Mouse (Mus musculus) frontal cortex, adult (tissue): Measurements from ENCODE around the gene Prl.
"Not testable (repeated sequence)": the region's sequence is repeated elsewhere in the genome, so short reads cannot be mapped to it uniquely, and the experiment has no call there.

Experiments
- ATAC-seq: cut with Nextera tagmentation; 2 replicates; pipeline ENCODE4 v1.9.2; 2017; ENCODE audit warnings: mild to moderate bottlenecking, moderate library complexity, mixed read lengths; ENCODE audit not compliant: low TSS enrichment

The Prl gene

DNA sequence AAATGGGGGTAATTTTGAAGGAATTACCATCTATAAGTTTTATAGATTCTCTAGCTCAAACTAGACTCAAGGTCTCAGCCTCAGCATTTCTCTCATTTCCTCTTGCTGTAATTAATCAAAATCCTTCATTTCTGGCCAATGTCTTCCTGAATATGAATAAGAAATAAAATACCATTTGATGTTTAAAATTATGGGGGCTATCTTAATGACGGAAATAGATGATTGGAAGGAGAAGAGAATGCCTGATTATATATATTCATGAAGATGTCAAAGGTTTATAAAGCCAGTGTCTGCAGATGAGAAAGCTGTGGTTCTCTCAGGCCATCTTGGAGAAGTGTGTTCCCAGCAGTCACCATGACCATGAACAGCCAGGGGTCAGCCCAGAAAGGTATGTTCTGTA, at the start of gene Prl:
Gene Prl (plus strand): TSS at position 301 of the 400 bp plus-strand sequence.
- ATAC-seq, result no peak

DNA sequence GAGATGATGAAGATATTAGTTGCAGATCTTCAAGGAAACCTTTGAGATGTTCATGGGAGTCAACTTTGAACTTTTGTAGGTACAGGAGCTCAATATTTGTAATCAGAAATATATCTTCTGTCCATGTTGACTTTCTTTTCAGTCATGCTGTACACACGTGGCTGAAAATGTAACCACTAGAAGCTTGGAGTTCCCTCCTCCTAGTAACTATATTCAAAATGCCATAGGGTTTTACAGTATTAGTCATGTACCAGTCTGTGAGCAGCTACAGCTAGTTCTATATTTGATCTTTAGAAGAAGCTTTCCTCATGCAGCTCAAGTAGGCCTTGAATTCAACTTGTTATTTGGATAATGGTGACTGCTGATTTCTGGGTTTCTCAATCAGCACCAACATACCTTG, 30.8 kb upstream of the Prl start:
- ATAC-seq, result no peak

DNA sequence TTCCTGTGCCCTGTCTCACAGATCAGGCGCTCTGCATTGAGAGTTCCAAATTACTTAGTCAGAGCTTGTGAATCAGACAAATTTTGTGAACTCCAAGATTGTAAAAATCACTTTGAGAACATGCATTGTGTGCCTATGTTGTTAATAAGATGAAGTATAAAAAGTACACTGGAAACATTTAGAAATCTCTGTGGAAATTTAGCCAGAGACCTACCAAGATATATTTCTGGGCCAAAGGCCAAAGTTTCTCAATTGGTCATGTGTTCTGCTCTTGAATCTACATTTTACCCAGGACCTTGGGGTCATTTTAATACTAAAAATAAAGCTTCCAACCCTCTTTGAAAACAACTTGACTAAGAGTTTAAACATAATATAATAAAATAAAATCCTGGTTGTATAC, 30.0 kb upstream of the Prl start:
- no peak for ATAC-seq

DNA sequence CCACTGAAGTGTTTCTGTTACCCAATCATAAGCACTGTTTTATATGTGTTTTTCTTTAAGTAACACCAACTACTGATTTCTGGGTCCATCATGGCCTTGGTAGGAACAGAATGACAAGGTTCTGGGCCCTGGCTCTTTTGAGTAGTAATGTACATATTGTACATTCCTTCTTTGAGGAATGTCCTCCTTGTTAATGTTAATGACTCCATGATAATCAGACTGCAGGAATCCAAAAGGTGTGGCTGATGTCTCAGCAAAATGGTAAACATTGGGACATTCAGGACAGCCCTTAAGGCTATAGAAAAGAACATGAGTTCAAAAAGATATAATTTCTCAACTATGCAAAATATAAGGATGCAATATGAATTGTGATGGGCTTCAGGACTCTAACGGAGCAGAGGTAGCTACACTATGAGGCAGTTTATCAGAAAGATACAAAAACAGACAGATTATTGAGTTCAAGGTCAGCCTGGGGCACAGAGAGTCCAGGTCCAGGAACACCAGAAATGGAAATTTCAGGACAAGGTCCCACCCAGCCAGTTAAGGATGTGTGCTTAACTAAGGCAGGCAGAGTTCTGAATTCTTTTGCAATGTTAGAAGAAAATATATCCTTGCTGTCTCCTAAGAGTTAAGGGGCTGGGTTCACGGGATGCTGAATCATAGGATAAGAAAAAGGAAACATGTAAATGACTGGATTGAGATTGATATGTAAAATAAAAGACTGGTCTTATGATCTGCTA, 28.7 kb upstream of the Prl start:
- ATAC-seq, result no peak

DNA sequence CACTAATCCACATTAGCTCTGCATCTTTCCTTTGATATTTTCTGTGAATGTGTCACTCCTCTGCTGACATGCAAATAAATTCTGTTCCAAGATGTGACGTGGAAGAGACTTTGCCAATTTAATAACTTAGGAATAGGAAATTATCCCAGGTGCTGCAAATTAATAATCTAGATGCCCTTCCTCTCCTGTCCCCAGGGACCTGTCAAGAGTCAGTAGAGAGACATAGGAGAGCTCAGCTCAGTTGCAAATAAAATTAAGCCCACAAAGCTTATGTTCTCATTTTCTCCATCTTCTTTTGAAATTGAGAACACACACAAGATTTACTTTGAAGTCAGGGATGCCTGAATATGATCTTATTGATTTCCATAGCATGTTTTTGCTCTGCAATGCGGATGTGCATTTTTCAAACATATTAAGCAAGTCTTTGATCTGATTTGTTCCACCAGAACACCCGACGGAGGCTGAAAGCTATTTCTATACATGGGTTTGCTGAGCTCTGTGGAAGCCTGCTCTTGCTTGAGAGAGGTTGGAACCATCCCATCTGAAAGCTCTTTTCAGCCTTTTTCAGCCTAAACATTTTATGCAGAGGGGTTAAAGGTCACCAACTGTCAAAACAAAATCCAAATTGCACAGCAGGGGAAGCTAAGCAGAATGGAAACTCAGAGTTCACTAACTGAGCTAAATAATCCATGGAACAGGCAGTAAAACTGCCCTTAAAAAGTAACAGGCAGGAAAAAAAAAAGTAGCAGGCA, 26.1 kb upstream of the Prl start:
- no peak for ATAC-seq

DNA sequence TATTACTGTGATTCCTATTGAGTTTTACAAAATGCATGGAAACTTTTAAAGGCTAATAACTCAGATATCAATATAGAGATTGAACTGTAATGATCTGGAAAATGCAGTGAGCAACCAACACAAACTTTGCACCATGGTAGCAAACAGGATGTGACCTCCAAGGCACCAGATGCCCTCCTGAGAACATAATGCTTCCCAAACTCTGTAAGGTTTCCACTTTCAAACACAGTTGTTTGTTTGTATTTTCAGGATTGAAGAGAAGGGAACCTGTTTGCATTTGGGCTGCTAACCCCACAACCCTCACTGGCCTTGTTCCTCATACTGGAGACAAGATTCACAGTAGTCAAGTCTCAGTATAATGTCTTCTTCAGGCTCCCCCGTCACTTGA, 25.5 kb upstream of the Prl start:
- no peak for ATAC-seq

DNA sequence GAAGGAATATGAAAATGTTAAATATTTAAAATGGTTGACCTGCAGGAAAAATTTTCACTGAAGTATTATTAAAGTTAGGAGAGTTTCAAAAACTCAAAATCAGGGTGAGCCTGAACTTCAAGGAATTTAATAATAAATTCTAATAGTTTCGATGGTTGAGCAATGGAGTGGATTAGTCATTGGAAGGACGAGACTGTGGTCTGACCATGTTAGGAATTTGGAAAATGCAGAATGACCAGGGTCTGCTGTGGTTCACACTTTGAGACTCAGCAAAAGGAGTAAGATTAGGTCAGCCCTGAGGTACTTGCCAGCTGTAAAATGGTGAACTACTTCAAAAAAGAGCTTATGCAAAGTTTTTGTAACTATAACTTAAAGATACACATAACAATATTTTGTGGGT, 24.4 kb upstream of the Prl start:
- no peak for ATAC-seq

DNA sequence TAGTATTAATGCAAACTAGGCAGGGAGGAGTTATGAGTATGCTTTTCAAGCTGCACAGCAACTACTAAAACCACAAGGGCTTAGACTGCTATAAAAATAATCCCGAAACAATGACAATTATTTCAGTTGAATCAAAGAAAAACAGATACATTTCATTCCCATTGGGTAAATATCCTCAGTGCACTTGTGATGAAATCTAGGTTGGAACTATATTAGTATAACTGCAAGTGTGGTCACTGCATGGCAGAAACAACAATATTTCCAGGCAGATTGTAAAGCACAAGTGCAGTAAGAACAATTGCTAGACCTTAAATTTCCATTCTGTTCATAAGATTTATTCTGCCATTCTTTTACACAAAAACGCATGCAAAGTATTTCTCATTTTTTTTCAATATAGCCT, 15.2 kb upstream of the Prl start:
- no peak for ATAC-seq

DNA sequence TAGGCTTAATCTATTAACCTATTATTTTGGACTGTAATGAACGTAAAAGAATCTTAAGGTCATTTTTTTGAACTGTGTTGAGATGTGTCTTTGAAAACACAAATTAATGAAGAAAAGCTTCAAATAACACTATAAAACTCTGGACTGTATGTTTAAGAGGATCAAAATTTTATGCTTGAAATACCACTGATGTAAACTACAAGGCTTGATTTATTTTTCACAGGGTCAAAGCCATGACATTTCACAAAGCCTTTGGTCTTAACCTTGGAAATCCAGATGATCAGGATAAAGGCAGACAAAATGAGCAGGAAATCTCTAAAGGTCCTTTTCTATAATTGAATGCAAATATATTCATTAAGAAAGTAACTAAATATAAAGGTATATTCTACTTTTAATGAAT, 14.0 kb upstream of the Prl start:
- no peak for ATAC-seq

DNA sequence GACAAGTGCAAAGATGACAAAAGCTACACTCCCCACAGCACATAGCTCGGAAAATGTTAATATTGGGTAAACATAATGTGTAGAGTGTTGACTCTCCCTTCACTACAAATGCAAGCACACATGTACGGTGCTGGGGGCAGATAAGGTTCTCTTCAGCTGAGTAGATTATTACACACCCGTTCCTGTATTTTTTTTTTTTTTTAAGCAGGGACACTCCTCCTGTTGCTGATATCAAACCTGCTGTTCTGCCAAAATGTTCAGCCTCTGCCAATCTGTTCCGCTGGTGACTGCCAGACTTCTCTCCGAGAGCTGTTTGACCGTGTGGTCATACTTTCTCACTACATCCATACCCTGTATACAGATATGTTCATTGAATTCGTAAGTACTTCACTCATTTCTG, 1.8 kb downstream of the Prl start:
- peak; percentile 64 for ATAC-seq

DNA sequence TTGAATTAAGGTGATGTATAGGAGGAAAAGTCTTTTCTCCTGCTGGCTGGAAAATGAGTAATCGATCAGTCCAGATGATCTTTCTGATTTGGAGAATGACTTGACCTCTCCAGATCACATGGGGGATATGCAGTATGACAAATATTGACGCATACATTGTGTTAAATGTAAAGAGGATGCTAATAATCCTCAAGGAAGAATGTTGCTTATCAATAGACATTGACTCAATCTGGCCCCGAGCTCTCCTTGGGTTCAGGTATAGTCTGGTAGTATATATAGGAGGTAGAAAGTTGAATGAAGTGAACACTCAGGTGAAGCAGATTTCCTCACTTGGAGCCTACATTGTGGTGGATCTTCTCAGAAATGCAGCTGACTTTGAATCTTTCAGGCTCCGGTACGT, 36.5 kb downstream of the Prl start, which contains the start of gene Prl3d1:
Gene Prl3d1 (plus strand): TSS at position 301 of the 400 bp plus-strand sequence.
- ATAC-seq, result not testable (repeated sequence)
